Mouse (Mus musculus) forelimb bud, embryonic 11.5 days (tissue): Measurements from ENCODE around the gene Emx1.

Experiments used
- DNase-seq: peaks from one replicate; pipeline ENCODE4 v3.0.0-alpha.2; 2012; ENCODE audit warnings: low read depth, low spot score

The Emx1 gene

DNA sequence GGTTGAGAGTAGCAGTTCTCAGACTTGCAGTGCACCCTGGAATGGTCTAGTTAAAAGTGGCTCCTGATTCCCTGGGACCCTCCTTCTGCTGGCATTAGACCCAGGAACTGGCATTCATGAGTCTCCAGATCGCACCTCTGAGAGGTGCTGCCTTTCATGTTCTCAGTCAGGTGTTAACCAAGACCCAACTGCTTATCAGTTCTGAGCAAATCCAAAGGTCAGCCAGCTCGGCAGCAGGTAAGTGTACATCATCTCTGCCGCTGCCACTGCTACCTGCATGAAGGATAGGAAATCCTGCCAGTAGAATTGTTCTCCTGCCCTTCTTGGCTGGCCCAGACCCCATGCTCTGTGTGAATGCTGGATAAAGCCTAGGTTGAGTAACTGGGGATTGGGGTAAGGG, 43.5 kb downstream of the Emx1 start:
- no peak for DNase-seq

DNA sequence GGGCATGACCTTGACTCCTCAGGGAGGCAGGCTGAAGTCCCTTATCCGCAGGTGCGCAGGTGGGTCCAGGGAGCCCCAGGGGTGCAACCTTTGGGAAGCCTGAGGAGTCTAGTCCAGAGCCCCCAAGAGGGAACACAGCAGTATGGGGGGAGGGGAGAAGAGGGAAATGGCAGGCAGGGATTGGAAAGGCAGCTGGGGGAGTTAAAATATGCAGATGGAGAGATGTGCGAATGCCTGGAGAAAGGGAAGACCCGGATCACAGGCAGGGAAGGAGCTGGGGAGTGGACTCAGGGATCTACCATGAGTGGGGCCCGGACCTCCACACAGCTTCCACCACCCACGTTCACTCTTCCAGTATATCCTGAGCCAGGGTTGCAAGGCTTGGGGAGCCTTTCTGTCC, 44.2 kb downstream of the Emx1 start:
- no peak for DNase-seq

DNA sequence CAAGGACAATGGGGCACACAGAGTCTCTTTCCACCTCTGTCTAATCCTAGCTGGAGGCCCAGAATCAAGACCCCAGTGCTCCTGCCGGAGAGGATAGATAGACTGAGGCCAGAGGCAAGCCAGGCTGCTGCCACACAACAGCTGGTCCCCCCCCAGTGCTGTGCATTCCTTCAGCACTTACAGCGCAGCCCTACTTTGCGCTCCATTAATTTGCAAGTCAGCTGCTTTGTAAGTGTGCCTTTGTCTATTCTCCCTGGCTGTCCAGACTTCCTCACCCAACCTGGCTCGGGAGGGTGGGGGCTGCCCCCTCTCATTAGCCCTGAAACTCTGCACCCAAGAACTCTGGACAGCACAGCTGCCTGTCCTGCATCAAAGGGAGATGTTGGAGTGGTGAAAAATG, 44.8 kb downstream of the Emx1 start:
- DNase-seq, result no peak

DNA sequence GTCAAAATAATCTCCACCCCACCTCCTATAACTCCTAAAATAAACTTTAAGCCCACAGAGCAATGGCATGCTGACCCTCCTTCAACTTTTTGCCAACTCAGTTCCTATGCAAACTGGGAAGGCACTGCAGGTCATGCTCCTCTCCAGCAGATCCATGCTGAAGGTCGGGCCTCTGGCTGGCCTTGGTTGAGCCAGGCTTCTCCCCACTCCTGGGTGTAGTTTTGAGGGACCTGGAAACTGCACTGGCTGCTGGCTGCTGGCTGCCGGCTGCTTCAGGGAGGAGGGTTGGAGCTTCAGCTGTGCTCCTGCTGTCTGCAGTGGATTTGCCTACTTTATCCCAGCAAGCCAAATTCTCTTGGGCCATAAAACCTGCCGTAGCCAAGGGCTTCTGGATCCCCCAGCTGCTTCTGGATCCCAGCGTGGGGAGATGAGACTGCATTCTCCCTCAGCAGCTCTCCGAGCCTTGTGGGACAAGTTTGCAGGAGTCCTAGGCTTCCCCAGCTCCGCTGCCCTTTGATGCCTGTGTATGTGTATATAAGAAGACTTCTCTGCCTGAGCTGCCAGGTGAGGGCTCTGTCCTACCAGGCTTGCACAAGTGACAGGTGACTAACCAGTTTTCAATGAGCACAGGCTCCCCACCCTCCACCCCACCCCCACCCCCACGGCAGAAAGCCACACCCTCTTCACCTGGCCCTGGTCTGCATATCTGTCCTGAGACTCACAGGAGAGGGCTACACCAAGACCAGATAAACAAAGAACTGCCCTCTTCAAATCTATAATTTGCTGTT, 45.8 kb downstream of the Emx1 start:
- DNase-seq, result no peak

DNA sequence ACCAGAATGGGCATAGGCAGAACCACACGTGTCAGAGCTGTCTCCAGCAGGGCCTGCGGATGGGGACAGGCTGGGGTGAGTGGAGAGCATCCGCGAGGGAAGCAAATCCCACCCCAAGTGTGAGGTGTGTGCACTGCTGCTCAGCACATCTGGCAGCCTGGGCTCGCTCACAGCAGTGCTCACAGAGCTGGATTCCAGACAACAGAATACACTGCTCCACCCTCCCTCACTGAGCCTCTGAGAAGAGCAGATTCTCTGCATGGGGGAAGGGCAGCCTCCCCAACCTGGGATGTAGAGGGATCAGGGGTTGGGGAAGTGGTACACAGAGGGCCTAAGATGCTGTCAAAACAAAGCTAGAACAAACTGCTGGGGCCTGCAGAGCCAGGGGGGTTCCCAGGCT, 47.6 kb downstream of the Emx1 start:
- DNase-seq, result no peak

DNA sequence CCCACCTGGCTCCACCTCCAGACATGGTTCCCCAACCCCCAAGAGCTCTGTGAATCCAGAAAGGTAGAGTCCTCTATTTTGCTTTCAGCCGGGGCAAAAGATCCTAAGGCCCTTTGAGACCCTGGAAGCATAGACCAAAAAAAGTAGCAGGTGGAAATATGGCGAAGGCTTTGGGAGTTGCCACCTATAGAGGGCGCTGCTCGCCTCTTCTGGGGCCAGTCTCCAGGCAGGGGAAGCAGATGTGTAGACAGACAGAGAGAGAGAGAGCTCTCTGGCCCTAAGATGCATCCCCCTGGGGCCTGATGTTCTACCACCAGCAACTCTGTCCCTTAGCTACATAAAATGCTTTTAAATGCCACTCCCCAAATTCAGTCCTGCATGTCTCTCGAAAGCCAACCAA, 49.8 kb downstream of the Emx1 start:
- no peak for DNase-seq

DNA sequence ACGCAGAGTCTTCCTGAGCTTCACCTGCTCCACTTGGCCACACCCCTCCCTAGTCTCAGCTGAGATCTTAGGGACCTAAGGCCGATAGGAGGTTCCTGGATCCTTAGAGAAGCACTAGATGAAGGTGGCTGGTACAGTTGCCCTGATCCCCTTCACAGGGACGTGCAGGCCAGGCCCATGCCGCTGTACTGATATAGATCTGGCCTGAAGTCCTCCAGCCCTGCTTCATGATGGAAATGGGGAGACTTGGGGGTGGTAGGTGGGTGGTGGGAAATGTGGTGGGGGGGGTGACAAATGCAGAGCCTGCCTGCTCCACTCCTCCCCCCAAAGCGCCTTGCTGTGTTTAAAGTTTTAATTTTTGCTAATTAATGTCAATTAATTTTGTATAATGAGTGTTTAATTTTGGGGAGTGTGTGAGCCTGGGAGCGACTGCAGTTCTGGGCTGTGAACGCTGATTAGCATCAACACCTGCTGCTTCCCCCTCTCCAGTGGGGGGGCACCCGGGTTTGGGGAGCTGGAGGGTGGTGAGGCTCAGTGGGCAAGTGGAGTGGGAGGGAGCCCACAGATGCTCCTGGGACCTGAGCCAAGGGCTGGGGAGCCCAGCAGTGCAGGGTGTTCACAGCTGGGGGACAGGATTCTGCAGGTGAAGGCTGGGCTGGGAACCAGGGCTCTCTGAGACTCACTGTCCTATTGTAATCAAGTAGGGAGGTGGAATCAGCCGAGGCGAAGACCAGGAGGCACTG, 50.5 kb downstream of the Emx1 start:
- DNase-seq, result no peak

DNA sequence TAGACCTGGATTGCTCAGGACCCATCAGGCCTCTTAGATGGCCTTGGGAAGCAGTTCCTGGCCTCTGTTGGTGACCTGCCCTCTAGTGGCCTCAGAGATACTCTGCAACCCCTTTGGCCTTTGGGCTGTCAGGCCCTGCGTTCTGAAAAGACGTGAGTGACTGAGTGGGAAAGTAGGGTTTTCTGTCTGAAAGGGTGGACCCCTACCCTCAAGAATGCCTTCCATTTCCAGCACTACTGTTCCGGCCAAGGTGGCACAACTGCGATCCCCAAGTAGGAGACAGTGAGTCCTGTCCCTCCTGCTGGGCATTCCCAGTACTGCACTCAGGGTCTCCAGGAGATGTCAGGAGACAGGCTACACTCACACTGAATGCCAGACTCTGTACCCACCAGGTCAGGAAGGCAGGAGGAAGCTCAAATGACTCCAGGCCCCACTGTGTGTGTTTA, 51.8 kb downstream of the Emx1 start:
- peak; percentile 70 for DNase-seq

DNA sequence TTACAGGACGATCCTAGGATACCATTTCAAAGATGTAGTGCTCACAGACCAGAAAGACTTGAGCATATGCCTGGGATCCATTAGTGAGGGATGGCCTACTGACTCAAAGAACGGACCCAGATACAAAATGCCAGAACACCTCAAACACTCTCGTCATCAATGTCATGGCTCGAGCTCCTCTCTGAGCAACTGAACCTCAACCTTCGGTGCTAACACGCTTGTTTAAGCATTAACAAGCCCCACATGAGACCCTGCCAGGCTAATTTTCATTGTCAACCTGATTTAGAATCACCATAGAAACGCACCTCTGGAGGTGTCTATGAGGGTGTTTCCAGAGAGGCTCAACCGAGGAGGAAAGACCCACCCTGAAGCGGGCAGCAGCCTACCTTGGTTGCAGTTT, 62.6 kb downstream of the Emx1 start:
- no peak for DNase-seq

DNA sequence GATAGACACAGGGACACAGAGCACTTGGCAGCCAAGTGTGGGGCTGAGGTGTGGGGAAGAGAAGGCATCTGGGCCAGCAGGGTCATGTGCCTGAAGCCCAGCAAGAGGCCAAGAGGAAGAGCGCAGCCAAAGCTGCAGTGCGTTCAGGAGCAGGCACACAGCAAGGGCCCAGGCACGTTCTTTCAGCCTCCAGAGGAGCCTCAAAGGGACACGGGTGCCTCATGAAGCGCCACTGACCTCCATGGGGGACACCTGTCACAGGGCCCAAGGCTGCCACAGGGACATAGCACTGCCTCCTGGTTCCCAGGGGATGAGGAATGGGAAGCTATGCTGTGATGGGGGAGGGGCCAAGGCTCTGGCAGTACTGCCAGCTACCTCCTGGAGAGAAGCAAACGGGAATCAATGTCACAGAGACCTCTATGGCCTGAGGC, 63.6 kb downstream of the Emx1 start:
- DNase-seq, result no peak

DNA sequence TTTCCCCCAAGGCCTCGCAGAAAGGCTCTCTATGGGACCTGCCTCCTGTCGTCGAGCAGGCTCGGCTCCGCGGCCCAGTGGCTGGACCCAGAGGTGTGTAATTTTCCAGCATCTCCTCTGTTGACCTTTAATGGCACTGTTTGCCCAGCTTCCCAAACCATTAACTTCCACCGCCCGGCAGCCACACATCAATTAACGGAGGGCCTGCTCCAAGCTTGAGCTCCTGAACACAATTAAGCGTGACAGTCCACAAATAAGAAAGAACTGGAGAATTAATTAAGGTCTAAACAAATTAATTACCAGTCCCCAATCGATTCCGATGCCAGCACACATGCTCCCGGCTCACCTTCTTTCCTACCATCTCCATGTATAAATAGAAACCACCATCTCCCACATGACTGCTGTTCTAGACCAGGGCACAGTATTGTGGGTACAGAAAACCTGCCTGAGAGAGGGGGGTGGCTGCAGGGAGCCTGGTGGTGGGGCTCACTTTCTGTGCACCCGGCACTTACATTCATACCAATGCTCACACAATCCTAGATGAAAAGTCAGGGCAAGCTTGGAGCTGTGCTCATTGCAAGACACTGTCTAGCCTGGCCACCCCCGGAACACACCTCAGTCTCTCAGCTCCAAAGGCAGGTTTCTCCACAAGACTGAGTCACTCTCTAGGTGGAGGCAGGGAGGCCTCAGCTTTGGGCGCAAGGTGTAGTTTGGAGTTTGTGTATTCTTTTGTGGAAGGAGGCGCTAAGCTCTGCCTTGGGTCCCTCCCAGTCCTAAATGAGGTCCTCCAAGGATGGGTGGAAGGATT, 65.2 kb downstream of the Emx1 start:
- DNase-seq, result no peak

DNA sequence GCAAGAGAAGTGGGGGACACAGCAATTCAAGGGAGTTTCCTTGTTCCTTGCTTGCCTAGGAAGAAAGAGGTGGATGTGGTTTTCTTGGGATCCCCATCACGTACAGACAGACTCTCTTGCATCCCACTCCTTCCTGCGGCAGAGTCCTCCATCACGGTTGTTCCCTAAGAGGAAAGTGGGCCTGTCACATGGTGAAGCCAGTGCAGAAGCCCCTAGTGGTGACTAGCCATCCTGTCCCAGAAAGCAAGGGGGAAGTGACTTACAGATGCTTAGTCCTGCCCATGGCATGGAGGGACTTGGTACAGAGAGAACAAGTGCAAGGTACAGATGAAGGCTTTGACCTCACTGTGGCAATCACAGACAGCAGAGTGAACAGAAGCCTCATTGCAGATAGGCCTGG, 66.0 kb downstream of the Emx1 start:
- no peak for DNase-seq
